Mouse (Mus musculus) cortical plate, adult 2 months (tissue): ENCODE data around the gene 5330417C22Rik. TPM values are rescaled to one million over a fixed set of nuclear protein-coding genes. Genes with fewer than 3 reads are reported as not detected.
A peak's percentile ranks its signal among the peaks of the same experiment; 100 is the strongest.

Experiments
- H3K27ac ChIP-seq: fragments of 200-500 bp; 2 replicates; pipeline ENCODE4 v1.5.1; 2012; ENCODE audit warnings: low read length, control low read depth, inconsistent platforms; ENCODE audit not compliant: insufficient read depth
- H3K4me1 ChIP-seq: fragments of 200-500 bp; 2 replicates; pipeline ENCODE4 v1.6.1; 2011; ENCODE audit warnings: low read length; ENCODE audit not compliant: control insufficient read depth, insufficient read depth
- H3K4me3 ChIP-seq: fragments of 200-500 bp; 2 replicates; pipeline ENCODE4 v1.5.1; 2011; ENCODE audit warnings: mild to moderate bottlenecking, low read length, control low read depth; ENCODE audit not compliant: insufficient read depth
- CTCF ChIP-seq: fragments of 200-500 bp; IDR thresholded peaks from 2 replicates; pipeline ENCODE4 v1.5.1; 2011; ENCODE audit warnings: mild to moderate bottlenecking, control low read depth, low read length; ENCODE audit not compliant: insufficient read depth; ENCODE audit errors: extremely low read depth
- POLR2A ChIP-seq: fragments of 200-500 bp; IDR thresholded peaks from 2 replicates; pipeline ENCODE4 v1.6.1; 2011; ENCODE audit warnings: mild to moderate bottlenecking, low read length, control low read depth; ENCODE audit not compliant: insufficient read depth; ENCODE audit errors: extremely low read depth
- polyA plus RNA-seq: library from polyadenylated mRNA; depleted of rRNA; stranded (reverse); fragments of >200 nt; gene quantifications from 2 replicates; pipeline ENCODE4 v1.2.3, GENCODE M21; 2012; rRNA removed

Gene 5330417C22Rik
- polyA plus RNA-seq, 1 experiment: 28.0 TPM

DNA sequence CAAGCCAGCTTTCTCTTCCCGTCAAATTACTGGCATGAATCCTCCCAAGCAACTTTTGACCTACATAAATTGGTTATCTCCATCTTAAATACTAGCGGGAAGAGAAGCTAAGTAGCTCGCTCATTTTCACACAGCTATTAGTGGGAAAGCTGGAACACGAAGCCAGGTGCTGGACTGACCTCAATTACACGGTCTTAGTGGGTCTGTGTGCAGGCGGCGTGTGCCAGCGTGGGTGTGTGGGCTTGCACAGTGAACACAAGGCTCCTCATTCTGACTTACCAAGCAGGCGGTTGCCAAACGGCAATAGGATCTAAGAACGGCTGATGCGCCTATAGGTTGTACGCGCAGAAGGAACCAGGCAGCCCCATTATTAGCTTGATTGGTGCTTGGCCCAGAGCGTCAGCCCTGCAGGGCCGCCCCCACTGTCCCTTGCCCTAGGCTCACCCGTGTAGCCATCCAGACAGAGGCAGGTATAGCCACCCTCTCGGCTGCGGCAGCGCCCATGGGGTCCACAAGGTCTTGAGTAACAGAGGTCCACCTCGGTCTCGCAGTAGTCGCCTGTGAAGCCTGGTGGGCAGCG lies 129.9 kb downstream of the 5330417C22Rik start:
- Histone ChIP-seq H3K4me3 (no peak overlapping the region), H3K4me1 (peaks cover 24% of the 10 kb centered on the region), H3K27ac (peak overlapping the region; percentile 30; the same call in 1 of the 2 replicates)
- TF ChIP-seq POLR2A: no peak
- TF ChIP-seq CTCF: no peak

Other genes with a start within 250 kb of the 5330417C22Rik start
- gene Mybphl, start 171.6 kb downstream of the 5330417C22Rik start, polyA plus RNA-seq: 0.08 TPM in 1 of 2 replicates, not detected in the other
- 29.9 and 35.5 TPM in 2 replicates for gene Psrc1, start 152.7 kb downstream of the 5330417C22Rik start, polyA plus RNA-seq
- 60.0 and 61.5 TPM in 2 replicates for gene Celsr2, start 121.0 kb downstream of the 5330417C22Rik start, polyA plus RNA-seq
- 188 and 204 TPM in 2 replicates for gene Sars, start 91.3 kb downstream of the 5330417C22Rik start, polyA plus RNA-seq
- gene 1700013F07Rik, start 2.4 kb downstream of the 5330417C22Rik start, polyA plus RNA-seq: 2.5 and 3.4 TPM in 2 replicates
- gene Tmem167b, start 25.9 kb upstream of the 5330417C22Rik start, polyA plus RNA-seq: 13.9 and 14.3 TPM in 2 replicates
- gene Taf13, start 35.2 kb upstream of the 5330417C22Rik start, polyA plus RNA-seq: 36.6 and 42.1 TPM in 2 replicates
- gene Wdr47, start 54.7 kb upstream of the 5330417C22Rik start, polyA plus RNA-seq: 75.7 and 79.9 TPM in 2 replicates
- gene Clcc1, start 117.4 kb upstream of the 5330417C22Rik start, polyA plus RNA-seq: 43.8 and 44.6 TPM in 2 replicates
- gene Gpsm2, start 185.8 kb upstream of the 5330417C22Rik start, polyA plus RNA-seq: 9.2 and 9.8 TPM in 2 replicates
- gene Aknad1, start 203.1 kb upstream of the 5330417C22Rik start, polyA plus RNA-seq: 0.02 and 0.06 TPM in 2 replicates